ENCODE assay signal across 27 mouse cellular contexts in the genomic region with DNA sequence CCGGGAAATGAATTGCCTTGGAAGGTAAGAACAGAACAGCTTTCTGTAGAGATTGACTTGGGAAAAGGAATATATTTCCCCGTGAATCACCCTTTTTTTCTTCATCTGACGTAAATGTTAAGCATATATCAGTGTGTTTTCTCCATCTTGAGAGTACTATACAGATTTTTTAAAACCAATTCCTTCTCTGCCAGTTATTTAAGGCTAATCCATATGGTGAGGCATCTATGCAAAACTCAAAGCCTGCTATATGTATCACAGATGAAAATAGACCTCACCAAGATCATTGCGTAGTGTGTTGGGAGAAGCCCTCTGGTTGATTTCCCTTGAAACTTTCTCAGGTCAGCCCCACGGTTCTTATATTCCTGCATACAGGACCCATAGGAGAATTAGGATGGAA. TPM values are rescaled to one million over a fixed set of nuclear protein-coding genes. Genes with fewer than 3 reads are reported as not detected.
"Had no signal": no experiment of that assay in that cellular context is flagged by ENCODE, and none has a peak within 500 bp of the region (broad histone marks: within the 10 kb centered on the region; RNA-seq: fewer than 3 reads in every experiment).

No protein-coding gene starts in this region.

- DNase-seq: cerebellum, adult 8-10 months; cerebellum, adult 9-10 months; cerebellum, adult 9-11 months; cerebellum, postnatal 10 days; cerebellum, postnatal 14 days; cerebellum, postnatal 25 days; cerebellum, postnatal 36 days; embryo, embryonic 11 days; forebrain, postnatal 0 days; gastrocnemius, adult 2 months; gastrocnemius, postnatal 10 days; gastrocnemius, postnatal 14 days; gastrocnemius, postnatal 25 days; gastrocnemius, postnatal 36 days; heart, adult 11 months; heart, adult 18-20 months; heart, adult 2 months had no signal

- ATAC-seq: forebrain, embryonic 13.5 days; forebrain, embryonic 14.5 days; forebrain, embryonic 15.5 days; forebrain, embryonic 16.5 days; forebrain, postnatal 0 days had no signal

RNA-seq across cellular contexts. Expression of a gene that starts 32.6 kb away (rescaled TPM):
- total RNA-seq: common myeloid progenitor, adult 5-6 weeks; gastrocnemius, adult 18-20 months; gastrocnemius, adult 2 months; gastrocnemius, adult 8-10 months; gastrocnemius, postnatal 10 days; gastrocnemius, postnatal 14 days; gastrocnemius, postnatal 25 days; gastrocnemius, postnatal 36 days; gastrocnemius, postnatal 4 days; granulocyte monocyte progenitor cell, adult 5-6 weeks; heart, adult 18-20 months; heart, adult 2 months; heart, adult 8-10 months had no signal
